Mouse (Mus musculus): ENCODE measurements around the gene Saxo1.
A peak's percentile ranks its signal among the peaks of the same experiment; 100 is the strongest.

The Saxo1 gene

DNA sequence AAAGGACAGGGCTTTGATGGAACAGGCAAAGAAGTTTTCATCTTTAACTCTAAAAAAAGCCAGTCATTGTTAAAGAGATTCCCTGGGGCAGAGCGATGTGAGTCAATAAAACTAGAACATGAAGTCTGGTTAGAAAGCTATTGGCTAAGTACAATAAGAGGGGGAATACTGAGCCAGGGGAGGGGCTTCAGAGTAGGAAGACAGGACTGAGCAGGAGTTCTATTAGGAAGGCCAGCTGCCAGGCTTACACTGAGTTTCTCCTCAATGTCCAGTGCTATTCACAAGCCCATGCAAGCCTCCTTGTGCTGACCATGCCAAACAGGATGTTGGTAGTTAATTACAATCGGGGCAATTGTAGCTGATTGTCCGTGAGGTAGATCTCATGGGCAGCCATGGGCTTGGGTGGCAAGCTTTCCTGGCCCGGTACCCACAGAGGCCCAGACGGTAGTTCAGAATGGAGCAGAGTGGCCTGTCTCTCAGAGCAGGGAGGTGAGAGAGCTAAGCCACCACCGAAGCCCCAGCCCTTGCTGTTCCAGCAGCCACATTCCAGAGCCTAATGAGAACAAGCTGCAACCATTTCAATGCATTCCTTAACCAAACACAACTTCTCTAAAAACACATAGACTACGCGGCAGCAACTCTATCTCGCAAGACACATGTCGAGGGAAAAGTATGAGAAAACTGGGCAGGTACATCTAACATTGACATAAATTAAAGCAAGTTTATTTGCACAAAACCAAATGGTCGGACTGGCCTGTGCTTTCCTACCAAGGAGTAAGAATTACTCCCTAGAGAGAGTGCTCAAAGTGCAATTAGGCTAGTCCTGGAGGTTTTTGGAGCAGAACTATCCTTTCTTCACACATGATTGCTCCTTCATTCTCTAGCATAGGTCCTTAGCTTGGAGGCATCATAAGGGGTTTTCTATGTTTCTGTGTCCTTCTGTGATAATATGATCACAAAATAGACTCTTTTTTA is 30.7 kb downstream of the Saxo1 start:
- no peak for DNase-seq (ENCODE audit: low spot score)

DNA sequence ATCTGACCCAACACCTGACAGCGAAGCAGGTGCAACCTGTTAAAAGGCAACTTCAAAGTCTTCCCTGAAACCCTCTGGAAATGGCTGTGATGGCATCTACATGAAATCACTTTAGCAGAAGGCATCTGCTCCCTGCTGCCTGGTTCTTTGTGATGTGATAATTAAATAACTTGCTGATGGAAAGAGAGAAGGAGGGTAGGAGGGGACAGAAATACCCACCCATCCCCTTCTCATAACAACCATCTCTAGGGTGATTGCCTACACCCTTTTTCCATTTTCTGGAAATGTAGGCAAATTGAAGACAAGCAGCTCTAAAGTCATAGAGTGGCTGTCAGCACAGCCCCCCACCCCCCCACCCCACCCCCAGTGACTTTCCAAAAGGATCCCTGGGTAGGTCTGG is 33.6 kb downstream of the Saxo1 start:
- no peak for DNase-seq (ENCODE audit: low spot score)

DNA sequence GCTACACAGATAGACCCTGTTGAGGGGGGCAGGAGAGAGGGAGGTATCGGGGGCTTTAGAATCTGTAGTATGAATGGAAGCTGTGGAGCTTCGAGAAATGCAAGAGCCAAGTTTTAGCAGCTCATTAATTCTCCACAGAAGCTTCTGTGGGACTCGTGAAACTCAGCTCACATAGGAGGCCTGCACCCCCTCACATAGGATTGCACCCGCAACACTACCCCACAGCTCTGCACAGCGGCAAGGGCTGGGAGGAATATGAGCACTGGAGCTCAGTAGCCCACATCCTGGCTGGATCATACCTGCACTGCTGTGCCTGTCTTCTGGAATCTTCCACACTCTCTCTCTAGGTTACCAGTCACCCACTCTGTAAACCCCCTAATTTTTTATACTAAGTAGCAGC is 34.4 kb downstream of the Saxo1 start:
- no peak for DNase-seq (ENCODE audit: low spot score)

DNA sequence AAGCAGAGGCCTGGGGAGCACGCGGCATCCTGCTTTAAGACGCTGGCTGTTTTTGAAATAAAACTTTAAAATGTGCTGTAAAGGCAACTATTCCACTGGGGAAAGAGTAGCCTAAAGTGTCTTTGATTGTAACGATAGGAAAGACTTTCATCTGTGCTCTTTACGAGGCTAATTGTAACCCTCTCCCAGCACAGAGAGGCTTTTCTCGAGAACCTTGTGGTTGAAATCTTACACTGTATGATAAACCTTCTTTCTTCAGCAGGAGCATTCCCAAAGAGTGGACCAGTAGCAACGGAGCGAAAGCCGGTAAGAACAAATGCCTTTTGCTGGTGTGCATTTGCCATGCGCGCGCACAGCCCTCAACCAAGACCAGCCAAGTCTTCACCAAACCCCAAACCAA is 37.4 kb downstream of the Saxo1 start:
- no peak for DNase-seq (ENCODE audit: low spot score)

DNA sequence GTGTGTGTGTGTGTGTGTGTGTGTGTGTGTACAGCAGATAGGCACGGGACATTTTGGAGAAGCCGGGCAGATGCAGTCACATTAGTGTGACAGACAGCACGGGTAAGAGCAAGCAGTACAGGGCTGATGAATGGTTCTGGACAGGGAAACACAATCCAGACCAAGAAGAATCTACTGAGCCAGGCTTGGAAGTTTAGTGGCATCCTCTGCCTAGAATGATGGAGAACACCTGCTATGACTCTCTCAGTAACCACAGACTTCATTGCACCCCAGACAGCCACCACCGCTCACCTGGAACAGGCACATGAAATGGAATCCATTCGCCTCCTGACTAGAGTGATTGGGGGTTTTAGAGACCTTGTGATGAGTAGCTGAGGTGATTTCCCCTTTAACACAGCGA is 38.2 kb downstream of the Saxo1 start:
- no peak for DNase-seq (ENCODE audit: low spot score)

DNA sequence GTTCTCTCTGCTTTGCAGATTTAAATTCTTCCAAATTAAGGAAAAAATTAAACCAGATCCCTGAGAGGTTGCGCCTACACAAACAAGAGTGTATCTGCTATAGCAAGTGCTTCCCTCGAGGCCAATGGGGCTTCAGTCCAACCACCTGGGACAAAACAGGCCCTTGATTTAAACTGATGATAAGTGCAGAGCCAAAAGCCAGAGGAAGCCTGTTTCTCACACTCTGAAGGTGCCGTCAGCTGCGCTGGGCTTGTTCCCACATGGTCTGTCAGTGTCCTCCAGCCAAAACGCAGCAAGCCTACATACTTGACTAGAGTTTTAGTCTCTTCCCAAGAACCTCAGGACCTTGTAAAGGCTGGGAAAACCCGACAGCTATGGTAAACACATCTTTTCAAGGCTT is 53.5 kb downstream of the Saxo1 start:
- DNase-seq (ENCODE audit: low spot score) = no peak

DNA sequence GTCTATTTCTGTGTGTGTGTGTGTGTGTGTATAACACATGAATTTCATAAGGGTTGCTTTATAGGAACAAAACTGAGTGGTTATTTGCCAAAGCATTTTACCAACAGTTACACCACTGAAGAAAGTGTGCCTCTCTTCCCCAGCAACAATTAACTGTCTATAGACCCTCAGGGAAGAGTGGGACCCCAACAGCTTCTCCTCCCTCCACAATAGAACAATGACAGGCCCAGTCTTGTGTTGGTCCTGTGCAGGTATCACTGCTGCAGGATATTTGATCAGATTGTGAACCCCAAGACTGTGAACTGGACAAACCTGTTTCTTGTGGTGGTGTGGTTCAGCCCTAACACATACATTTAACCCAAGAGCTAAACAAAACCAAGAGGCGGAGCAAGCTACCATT is 58.6 kb downstream of the Saxo1 start:
- DNase-seq (ENCODE audit: low spot score) = no peak

DNA sequence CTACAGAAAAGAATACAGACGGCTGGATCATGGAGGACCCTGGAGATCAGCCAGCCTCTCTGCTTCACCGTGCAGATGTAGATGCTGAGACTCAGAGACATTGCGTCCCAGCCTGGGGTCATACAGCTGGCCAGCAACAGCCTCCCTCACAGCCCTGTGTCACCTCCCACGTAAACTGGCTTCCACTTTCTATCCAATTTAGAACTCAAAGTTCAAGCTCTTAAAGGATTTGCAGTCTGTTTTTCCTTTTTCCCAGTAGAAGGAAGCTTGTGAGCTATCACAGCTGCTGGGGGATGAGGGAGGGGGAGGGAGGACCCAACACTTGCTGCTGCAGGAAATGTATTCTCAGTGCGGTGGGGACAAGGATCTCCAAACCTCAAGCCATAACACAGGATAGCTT is 59.4 kb downstream of the Saxo1 start:
- no peak for DNase-seq (ENCODE audit: low spot score)

DNA sequence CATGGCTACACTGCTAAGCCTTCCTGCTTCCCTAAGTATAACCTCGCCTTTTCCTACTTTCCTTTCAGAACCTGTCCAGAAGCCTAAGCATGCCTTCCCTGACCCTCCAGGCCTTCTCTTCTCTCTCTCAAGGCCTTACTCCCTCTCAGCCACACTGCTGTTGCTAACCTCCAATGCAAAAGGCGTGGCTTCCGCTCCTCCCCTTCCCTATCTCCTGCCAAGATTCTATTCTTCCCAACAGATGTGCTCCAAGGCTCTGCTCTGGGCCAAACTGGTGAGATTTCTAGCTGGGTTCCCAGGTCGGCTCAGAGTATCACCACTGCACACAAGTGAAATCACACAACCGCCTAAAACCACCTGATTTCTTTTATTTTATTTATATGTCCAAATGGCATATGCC is 69.0 kb downstream of the Saxo1 start:
- no peak for DNase-seq (ENCODE audit: low spot score)

DNA sequence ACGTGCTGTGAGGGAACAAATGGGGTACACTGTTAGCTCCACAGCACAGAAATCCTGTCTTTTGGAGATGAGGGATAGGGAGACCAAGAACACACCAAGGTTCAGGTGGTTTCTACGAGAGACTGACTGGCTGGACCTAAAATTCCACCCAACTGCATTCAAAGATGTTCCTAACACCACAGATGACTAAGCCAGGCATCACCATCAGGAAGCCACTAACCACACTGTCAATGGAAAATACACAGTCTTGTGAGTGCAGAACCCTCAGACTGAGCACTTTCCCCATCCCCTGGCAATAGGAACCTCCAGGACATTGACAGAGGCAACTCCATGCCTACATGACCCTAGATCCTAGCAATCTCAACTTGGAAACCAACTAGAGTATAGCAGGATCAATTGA is 71.2 kb downstream of the Saxo1 start:
- no peak for DNase-seq (ENCODE audit: low spot score)

DNA sequence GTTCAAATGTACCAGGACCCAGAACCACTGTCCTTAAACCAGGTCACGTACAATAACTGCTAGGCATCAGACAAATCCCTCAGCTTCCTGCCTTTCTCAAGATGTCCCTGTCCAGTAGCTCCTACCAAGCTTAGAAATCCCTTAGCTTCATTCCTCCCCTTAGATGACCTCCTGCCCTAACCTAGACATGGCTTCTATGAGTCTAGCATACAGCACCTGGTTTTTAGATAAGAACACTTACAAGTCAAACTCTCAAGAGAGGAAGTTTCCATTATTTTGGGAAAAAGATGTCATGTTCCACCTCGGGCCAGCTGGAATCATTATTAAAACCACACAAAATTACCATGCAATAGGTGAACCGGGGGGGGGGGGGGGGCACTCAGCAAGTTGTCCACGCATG is 71.6 kb downstream of the Saxo1 start:
- no peak for DNase-seq (ENCODE audit: low spot score)

DNA sequence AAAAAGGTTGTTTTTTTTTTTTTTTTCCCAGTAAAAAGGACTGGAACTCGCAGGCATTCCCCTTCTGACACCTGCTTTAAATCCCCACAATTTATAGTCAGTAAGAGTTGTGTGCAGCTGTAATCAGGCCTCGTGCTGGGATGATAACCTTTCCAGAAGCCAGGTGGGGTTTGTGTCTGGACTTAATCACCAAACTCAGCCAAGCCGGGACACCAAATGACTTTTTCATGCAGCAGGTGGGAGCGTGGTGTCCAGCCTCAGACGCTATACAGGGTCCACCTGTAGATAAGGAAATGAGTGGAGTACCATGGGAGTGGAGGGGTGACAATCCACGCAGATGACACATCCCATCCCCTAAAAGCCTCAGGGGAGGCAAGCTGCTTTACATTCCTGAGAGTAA is 73.1 kb downstream of the Saxo1 start:
- peak; percentile 14 for DNase-seq (ENCODE audit: low spot score)

DNA sequence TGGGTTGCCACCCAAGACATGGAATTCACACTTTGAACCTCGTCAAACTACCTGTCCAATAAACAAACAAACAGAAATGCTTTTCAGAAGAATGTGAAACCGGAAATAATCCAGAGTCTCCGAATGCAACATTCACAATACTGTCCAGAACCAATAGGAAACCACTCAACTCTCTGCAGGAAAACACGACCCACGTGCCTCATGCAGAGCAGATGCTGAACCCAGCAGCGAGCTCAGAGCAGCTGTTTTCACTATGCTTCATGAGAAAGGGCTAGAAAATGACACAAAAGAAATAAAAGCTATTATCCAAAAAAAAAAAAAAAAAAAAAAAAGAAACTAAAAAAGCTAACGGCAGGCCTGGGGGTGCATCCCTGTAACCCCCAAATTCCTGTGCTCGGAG is 74.4 kb downstream of the Saxo1 start:
- DNase-seq (ENCODE audit: low spot score) = no peak

DNA sequence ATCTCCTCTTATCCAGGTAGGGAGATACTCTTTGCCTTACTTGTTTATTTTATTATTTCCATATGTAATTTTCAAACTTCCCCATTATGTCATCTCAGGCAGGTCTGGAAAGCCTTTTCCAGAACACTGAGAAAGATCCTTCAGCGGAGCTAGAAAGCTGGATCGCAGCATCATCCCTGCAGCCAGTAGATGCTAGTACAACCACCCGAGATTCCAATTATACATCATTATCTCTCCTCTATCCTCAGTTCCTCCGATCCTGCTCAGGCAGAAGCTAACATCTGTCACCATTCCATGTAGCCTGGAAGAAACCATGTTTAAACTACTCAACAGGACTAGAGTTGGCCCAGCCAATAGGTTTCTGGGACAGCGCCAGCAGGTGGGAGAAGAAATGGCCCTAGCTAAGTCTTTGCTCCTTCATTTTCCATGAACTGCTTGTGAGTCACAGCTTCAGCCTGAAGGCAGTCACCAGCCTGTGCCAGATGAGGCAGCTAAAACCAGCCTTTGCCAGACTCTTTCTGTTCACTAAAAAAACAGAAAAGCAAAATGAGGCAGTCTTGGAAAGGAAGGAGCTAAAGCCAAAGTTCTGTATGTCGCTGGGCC is 75.0 kb downstream of the Saxo1 start:
- no peak for DNase-seq (ENCODE audit: low spot score)

DNA sequence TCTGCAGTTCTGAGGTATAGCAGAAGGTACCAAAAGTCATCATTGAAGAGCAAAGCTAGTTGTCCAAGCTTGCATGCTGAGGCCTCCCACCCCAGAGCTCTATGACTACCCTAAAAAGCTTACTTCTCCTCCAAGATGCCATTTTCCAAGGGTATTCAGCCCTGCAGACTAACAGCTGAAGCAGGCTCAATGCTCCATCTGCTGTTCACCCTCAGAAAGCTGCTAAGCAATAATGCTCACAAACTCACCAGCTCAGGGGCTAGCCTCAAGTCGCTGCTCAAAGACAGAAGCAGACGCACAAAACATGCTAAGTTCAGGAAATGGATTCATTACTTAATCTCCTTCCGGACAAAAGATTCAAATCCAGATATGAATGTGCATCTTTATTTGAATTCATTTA is 77.2 kb downstream of the Saxo1 start:
- no peak for DNase-seq (ENCODE audit: low spot score)

DNA sequence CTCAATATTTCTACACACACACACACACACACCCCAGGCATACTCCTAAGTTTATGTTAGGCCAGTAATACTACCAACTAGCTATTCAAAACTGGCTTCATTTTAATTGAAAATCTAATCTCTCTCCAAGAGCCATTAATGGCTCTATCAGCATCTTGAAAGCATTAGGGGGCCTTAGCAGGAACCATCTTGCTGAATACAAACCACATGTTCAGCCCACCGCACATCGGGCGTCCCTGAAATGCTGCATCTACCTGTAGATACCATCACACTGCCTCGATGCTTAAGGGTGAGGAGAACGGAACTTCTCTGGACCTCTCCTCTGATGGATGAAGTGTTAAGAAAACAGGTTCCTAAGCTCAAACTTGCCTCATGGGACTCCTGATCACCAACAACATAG is 93.3 kb downstream of the Saxo1 start:
- DNase-seq (ENCODE audit: low spot score) = no peak

DNA sequence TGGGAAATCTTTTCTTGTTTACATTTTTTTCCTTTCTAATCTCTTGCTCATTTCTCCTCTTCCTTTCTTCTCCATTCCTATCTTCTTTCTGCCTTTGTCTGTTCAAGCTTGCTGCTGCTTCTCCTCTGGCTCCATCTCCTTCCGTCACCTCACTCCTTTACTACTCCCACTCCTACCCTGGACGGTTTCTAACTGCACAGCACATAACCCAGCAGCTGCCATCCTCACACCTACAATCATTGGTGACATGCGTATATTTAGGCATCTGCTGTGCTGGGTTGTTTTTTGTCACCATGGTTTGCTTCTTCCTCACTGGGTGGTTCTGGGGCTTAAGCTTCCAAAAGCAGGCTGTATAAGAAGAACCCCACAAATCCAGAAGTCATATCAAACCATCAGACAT is 107.7 kb downstream of the Saxo1 start:
- no peak for DNase-seq (ENCODE audit: low spot score)

DNA sequence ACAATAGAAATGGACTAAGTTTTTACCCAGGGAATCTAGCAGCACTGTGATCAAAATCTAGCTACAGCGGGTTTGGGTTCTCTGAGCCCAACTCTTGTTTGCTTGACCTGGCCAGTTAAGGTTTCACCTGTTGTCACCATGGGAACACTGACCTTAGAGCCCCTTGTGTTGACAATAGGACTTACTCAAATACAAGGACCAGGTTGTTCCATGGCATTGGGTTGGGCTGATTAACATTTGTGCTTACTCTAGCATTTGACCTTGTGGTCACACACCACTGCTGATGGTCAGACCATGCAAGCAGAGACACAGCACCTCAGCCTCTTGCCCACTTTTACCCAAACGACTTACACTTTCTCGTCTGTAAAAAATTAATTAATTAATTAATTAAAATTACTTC is 121.8 kb downstream of the Saxo1 start:
- DNase-seq (ENCODE audit: low spot score) = peak; percentile 73

DNA sequence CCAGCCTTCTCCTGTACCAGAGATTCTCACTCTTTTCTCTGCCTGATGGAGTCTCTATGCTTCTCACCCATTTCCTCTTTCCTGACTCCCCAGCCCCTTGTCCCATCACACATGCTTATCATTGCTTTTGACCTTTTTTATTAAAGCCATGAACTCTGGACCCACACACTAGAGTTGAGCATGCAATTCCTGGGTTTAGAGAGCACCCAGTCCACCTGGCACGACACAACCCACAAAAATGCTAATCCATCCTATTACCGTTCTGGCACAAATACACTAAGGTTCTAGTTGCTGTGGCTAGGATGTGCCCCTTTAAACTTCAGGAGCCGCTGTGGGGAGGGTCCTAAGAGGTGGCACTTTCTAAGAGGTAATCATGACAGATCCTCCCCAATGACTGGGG is 122.5 kb downstream of the Saxo1 start:
- DNase-seq (ENCODE audit: low spot score) = no peak

DNA sequence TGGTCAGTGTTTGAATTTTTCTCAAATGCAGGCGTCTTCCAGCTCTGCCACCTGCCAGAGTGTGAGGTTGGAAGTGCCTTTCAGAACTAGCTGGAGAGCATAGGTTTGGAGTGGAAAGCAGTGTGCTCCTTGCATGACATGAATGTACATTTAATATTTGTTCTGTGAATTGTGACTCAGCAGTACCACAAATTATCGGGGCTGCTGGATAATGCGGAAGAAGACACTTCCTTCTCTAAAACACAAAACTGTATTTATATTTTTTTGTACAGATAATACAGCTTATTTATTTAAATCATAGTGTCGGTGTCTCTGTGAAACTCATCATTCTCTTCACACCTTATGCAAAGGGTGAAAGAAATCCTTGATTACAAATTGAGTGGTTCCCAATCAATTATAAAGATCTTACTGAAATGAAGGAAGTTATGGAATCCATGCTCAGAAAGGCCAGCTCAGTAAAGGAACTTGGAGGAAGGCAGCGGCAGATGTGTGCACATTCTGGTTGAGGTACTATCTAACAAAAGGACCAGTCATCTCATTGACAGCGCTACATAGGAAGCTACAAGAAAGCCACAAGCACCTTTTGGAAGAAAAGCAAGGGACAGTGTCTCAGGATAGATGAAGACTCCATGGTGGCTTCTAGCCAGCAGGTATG is 129.9 kb downstream of the Saxo1 start:
- DNase-seq (ENCODE audit: low spot score) = no peak

DNA sequence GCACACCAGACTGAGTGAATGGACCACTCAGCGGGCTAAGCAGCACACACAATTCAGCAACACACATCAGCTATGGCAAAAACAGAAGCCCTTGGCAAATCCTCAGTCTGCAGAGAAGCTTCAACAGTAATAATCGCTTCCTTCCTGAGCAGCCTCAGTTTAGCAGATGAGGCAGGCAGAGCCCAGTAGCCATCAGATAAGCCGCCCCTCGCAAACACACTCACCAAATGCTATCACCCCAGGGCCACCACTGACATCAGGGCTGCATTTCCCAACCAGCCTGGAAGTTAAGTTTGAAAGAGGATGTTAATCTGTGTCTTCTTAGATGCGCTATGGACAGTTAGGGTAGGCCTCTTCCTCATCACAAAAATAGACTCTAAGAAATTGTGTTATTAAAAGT is 130.8 kb downstream of the Saxo1 start:
- DNase-seq (ENCODE audit: low spot score) = no peak

DNA sequence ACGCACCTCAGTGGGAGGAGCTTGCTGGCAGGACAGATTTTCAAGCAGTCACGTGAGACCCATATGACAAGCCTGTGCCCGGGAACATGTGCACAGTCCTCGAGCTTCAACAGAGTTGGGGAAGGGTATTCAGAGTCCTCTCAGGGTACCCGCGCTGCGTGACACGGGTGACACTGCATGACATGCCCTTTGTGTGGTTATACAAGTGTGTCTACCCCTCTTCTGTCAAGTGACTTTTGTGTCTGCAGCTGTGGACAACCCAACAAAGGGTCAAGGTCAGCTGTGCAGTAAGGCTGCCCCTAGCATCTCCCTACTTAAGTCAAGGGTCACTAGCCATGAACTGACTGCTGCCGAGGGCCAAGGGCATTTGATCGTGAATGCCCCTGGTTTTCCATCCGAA is 131.6 kb downstream of the Saxo1 start:
- DNase-seq (ENCODE audit: low spot score) = no peak

DNA sequence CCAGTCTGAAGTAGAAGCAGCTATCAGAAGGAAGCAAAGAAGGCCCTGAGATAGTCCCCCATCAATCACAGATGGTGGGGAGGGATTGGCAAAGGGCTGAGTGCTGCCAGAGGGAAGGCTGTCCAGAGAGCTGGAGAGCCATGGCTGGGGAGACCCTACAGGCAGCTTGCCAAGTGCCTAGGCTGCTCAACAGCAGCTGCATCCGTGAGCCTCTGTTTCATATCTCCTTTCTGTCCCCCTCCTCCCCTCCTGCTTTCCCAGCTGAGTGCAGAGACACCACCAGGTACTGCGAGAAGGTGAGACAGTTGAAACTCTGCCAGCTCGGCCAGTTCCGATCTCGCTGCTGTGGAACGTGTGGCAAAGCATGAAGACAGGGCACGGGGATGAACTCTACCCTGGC is 132.5 kb downstream of the Saxo1 start:
- no peak for DNase-seq (ENCODE audit: low spot score)

Measured in yolk sac, embryonic 10.5 days (tissue).